Mouse (Mus musculus): Measurements from ENCODE around the gene Kcnh7. TPM values are rescaled to one million over a fixed set of nuclear protein-coding genes. Genes with fewer than 3 reads are reported as not detected.

The Kcnh7 gene
- total RNA-seq (2021) = not detected in 2 replicates
- long read RNA-seq = 0 reads

DNA sequence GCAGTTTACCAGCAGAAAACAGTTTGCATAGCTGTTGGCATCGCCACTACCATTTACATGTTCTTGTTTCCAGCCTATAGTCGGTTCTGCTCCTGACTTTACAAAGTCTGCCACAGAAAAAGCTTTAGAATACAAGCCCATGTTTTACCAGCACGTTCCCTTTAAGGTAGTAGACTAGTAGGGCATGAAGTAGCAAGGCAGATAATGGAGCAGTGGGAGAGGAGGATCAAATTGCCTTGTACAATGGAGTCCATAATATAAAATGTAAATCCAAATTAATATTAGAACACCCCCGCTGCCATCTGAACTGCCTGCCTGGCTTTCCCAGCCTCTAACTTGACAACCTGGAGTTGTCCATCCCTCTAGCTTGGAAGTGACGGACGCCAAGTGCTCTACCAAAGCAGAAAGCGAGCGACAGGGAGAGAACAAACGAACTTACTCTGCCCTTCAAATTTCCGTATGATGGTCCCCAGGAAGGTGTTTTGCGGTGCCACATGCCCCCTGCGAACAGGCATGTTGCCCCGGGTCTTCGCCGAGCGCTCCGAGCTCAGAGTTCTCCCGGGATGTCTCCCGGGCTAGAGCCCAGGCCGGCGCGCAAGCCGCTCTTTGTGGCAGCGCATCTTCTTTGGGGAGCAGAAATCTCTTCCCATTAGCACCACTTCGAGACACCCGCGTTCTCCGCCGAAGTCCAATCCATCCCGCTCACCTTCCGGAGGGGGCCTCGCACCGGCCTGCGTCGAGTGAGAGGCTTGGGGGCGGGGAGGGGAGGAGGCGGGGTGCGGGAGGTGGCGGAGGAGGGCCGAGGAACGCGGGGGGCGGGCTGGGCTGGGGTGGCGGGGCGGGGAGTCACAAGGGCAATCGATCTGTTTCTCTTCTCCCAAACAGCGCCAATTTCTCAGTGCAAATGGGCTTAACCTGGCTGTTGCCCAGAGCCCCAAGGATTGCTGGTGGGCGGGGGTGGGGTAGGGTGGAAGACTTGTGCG is at the start of gene Kcnh7:
Kcnh7 (minus strand) TSS at position 725 of the 983 bp plus-strand sequence.
- DNase-seq = no peak

- DNase-seq = no peak
These were observed 23.3 kb upstream of the Kcnh7 start for GRCm38 (mm10) chr2:63207435-63207834.

DNA sequence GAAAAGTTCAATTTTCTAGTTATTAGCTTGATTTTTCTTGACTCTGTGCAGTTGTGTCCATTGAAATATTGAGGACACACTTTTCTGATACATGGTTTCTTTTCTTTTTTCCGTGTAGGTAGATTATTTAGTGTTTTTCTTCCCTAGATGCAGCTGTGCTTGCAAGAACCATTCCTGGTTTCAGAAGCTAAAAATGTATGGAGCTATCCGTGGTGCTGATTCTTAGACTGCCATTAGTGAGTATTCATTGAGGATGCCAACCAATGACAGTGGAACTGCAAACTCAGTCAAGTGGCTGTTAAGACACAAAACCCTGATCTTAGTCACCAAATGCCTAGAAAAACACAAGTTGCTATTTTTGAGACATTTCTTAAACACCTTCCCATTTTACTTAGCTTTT is 1.9 kb upstream of the Kcnh7 start:
- no peak for DNase-seq

DNA sequence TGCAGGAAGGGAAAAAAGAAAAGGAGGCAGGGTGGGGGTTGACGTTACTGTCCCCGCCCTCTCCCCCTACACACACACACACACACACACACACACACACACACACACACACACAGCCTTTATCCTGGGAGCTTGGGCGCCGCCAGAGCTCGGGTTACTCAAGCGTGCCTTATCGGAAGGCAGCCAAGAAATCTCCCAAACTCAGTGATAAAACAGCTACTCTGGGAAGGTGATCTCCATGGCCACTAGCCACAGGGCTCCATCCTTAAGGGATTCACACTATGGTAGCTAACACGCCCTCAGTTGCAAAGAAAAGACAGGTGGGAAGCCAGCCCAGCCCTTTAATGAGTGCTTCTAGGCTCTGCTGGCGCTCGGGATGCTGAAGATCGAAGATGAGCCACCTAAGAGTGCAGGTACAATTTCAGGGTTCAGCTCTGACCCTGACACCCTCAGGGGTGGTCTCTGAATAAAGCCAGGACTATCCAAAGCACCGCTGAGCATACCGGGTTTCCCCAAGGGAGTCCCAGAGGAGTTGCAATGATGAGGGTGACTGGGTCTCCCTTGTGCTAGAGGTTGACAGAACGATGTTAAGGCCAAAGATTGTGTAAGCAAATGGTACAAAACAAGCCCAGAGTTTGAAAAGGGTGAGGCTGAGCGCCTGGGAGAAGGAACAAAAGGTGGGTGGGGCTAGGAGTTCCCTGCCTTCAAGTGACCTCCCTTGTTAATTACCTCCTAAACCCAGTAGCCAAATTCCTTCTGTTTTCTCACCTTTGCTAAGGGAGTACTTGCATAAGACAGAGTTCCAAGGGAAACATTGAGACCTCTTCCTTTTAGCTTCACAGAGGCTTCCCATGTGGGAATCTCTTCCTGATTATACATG is 704 bp upstream of the Kcnh7 start:
- DNase-seq = no peak

- DNase-seq = no peak
These were observed 30.4 kb downstream of the Kcnh7 start for GRCm38 (mm10) chr2:63153701-63154100.

- DNase-seq = no peak
These were observed 56.1 kb downstream of the Kcnh7 start for GRCm38 (mm10) chr2:63127762-63128516.

- DNase-seq = no peak
These were observed 63.8 kb downstream of the Kcnh7 start for GRCm38 (mm10) chr2:63120316-63120715.

DNA sequence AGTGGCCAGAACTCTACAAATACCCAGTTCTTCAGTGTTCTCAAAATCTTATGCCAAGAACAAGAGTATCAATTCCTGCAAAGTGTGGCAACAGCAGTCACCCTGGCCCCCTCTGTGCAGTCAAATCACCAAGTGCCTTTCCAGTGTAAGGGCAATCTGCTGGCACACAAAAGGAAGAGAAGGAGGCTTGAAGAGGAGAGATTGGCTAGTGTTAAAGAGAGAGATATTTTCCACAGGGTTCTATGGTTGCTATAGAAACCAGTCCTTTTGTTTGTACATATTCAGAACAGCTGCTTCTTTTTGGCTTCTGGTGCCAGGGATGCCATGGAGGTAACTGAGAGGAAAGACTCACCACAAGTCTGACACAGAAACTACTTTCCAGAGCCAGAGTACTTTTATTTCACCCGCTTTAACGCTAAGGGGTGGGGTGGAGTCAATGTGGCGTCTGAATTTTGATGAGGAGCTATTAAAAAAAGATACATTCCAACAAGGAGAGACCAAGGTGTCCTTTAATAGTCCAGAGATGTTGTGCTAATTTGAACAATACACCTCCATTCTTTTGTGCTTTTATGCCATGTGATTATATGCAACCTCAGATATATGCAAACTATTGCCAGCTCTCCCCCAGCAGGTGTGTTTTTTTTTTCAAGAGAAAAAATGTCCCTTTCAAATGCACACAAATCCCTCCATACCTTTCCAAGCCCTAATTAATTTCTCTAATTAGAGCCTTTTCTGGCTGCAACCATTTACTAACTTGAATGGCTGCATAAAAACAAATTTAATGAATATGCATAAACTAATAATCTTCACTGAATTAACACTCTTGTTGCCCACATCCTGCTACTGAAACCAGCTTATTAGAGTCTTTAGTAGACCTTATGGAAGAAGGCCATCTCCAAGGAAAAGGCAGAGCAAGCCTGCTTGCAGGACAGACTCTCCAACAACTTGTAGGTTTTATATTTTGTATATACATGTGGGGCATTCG is 66.6 kb downstream of the Kcnh7 start:
- no peak for DNase-seq

DNA sequence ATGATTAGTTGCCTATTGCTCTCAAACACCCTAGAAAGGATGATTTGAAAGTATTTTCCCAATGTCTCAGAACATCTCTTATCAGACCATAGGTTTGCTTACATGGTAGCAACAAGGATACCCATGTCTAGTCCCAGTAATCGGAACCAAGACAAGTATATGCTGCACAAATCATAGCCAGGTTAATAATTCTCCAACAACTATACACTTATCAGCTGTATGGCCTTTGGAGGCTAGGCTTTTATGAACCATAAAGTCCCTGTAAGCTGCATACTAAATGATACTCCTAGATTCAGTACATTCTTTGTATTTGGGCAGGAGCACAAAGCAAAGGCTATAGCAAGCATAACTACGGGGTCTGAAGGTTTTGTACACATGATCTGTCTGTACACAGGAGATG is 78.1 kb downstream of the Kcnh7 start:
- no peak for DNase-seq

DNA sequence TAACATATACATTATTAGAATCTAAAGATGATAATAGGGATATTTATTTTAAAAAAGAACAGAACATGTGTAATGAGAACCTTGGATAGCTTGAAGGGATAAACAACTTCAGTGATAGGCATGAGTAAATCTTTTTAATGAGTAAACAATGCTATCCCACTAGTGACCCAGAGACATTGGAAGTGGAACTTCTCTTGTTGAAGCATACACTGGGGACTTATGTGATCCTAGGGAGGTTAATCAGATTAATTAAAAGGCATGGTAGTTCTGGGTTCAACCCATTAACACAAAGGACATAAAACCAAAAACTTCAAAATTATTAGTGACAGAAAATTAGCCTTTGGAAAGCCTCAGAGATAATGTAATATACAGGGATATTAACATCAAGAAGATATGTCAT is 84.4 kb downstream of the Kcnh7 start:
- DNase-seq = no peak

DNA sequence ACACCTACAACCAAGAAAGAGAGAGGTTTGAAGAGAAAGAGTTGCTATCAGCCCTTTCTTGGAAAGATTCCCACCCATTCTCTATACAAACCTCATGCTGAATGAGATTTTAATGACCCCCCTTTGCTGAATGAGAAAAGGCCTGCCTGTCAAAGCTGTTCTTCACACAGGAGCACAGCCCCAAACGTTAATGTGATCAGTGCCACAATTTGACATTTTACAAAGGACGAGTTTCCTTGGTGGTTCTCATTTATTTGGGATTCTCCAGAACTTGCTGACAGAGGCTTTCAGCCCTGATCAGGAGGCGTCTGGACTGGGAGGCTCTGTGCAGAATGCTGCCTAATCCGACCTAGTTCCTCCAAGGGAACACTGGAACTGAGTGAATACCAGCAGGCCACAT is 92.3 kb downstream of the Kcnh7 start:
- no peak for DNase-seq

DNA sequence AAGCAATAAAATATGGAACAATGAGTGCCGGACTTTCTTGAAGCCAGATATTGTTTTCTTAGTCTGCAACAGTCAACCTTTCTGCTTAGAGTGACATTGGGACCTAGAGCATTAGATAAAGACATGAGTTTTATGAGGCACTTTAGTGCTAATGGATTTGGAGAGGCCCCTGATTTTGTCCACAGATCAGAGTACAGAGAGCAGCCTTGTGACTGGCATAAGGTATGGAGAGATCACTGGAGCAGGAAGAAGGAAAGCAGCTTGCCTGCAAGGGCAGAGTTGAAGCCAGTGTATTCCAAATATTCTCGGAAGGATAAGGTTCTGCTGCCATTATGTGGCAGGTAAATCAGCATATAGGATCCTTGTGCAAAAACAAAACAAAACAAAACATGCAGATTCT is 93.6 kb downstream of the Kcnh7 start:
- DNase-seq = no peak

- no peak for DNase-seq
These were observed 125.7 kb downstream of the Kcnh7 start for GRCm38 (mm10) chr2:63058386-63058785.

GRCm38 (mm10) chr2:63049884-63050283 is 134.2 kb downstream of the Kcnh7 start:
- DNase-seq = no peak

GRCm38 (mm10) chr2:63039718-63040117 is 144.4 kb downstream of the Kcnh7 start:
- DNase-seq = no peak

DNA sequence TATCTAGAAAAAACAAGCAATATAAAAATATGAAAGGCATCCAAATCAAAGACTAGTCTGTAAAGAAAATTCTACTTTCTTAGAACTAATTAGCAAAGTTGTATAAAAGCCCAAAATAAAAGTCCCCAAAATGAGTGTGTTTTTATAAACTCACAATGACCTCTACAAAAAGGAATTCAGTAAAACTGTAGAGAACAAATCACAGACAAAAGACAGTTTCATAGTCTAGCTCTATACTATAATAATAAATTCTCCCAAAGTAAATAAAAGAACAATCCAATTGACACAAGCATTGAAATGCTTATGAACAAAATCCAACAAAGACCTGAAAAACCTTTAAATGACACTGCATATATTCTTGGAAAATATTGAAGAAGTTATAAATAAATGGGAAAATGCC is 169.2 kb downstream of the Kcnh7 start:
- no peak for DNase-seq

- DNase-seq = no peak
These were observed 174.9 kb downstream of the Kcnh7 start for GRCm38 (mm10) chr2:63009141-63009540.

DNA sequence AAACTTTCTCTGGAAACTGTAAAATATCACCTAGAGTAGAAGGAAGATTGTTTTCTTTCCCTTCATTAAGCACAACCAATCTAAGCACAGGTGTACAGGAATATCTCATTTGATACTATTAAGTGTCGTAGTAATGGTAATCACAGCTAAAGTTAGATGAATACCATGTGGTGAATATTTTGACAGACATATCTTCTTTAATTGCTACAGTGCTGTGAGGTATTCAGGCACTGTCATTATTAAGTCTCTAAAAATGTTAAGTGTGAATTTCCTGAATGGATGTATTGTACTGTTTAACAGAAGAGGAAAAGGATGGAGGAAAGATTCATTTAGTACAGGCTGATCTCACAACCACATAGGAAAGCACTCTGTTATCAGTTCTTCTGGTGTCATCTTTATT is 181.3 kb downstream of the Kcnh7 start:
- no peak for DNase-seq

- no peak for DNase-seq
These were observed 186.4 kb downstream of the Kcnh7 start for GRCm38 (mm10) chr2:62997692-62998091.

- DNase-seq = no peak
These were observed 195.5 kb downstream of the Kcnh7 start for GRCm38 (mm10) chr2:62988616-62989015.

DNA sequence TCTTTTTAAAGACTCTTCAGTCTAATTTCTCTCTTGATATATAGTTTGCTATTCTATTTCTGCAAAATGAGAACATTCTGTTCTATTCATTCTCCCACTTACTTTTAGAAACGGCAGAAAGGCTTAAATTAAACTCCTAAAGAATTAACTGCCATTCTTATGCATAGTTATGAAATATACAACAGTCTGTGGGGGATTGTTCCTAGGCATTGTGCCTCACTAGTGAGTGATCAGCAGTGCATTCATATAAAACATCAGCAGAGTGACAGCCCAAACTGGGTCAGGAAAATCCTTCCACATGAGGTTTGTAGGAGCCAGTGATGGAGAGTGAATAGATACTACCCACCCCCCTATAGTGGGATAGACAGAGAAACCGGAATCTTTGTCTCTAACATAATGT is 200.2 kb downstream of the Kcnh7 start:
- DNase-seq = no peak
